Comparison of ENCODE assay signal across 24 mouse cellular contexts in the genomic region with DNA sequence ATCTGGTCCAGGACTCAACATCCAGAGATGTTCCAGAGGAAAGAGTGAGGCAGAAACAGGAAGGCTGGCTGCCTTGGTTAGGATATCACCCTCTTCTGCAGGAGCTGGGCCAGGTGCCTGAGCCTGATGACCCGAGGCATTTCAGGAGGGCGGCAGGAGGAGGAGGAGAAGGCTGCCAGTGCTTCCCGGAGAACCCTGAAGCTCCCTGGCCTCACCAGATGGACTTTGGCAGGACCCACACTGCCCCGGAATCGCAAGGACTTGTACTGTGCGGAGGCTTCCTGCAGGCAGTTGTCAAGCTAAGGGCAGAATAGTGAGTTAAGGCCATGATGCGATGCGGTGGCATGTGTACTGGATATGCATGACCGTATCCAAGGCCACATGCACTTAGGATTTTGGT. TPM values are rescaled to one million over a fixed set of nuclear protein-coding genes. Genes with fewer than 3 reads are reported as not detected.
"Had no signal": no experiment of that assay in that cellular context is flagged by ENCODE, and none has a peak within 500 bp of the region (broad histone marks: within the 10 kb centered on the region; RNA-seq: fewer than 3 reads in every experiment).

No protein-coding gene starts in this region.

- H3K27ac ChIP-seq: midbrain, embryonic 10.5 days; midbrain, embryonic 12.5 days; neural tube, embryonic 13.5 days; neural tube, embryonic 15.5 days had no signal

- H3K9me3 ChIP-seq: midbrain, embryonic 10.5 days; midbrain, embryonic 12.5 days; neural tube, embryonic 13.5 days; neural tube, embryonic 15.5 days had no signal

- H3K4me3 ChIP-seq: midbrain, embryonic 10.5 days; midbrain, embryonic 12.5 days; myocyte; neural tube, embryonic 13.5 days; neural tube, embryonic 15.5 days had no signal

- H3K9ac ChIP-seq: lung, embryonic 14.5 days; midbrain, embryonic 12.5 days; neural tube, embryonic 13.5 days; neural tube, embryonic 15.5 days had no signal

- H3K27me3 ChIP-seq: neural tube, embryonic 15.5 days had no signal

- H3K36me3 ChIP-seq: midbrain, embryonic 10.5 days; midbrain, embryonic 12.5 days; neural tube, embryonic 13.5 days; neural tube, embryonic 15.5 days had no signal

- ATAC-seq: midbrain, embryonic 16.5 days had no signal

- DNase-seq: lung, embryonic 14.5 days; lung, postnatal 10 days; lung, postnatal 4 days; midbrain, embryonic 14.5 days; retina, postnatal 1 day; right cerebral cortex, adult 18-20 months; right cerebral cortex, postnatal 25 days; right cerebral cortex, postnatal 4 days; spleen, adult 18-20 months; thymus, adult 18-20 months; thymus, postnatal 14 days; thymus, postnatal 36 days had no signal

- H3K4me2 ChIP-seq: lung, embryonic 14.5 days; midbrain, embryonic 12.5 days; neural tube, embryonic 13.5 days; neural tube, embryonic 15.5 days had no signal

RNA-seq across cellular contexts. Expression of gene Hcrt, which starts 4.0 kb away (rescaled TPM):
- polyA plus RNA-seq: lung, embryonic 14.5 days; lung, embryonic 16.5 days; midbrain, embryonic 12.5 days; midbrain, embryonic 14.5 days; myocyte; neural tube, embryonic 11.5 days; neural tube, embryonic 13.5 days; small intestine, adult 2 months; stomach, embryonic 14.5 days; stomach, embryonic 16.5 days had no signal

RNA-seq across cellular contexts. Expression of gene Kcnh4, which starts 7.0 kb away (rescaled TPM):
- polyA plus RNA-seq: lung, embryonic 14.5 days; lung, embryonic 16.5 days; thymus, postnatal 0 days had no signal

RNA-seq across cellular contexts. Expression of gene Hspb9, which starts 53.1 kb away (rescaled TPM):
- polyA plus RNA-seq: lung, embryonic 16.5 days; midbrain, embryonic 16.5 days; neural tube, embryonic 11.5 days; neural tube, embryonic 15.5 days; small intestine, adult 2 months; thymus, postnatal 0 days had no signal
